Mouse (Mus musculus) gastrocnemius, postnatal 10 days (tissue): ENCODE data around the gene Tor2a. TPM values are rescaled to one million over a fixed set of nuclear protein-coding genes. Genes with fewer than 3 reads are reported as not detected.

Experiments used
- microRNA-seq, 2 experiments: library from miRNA; unstranded; fragments of <30 nt; microRNA quantifications; one replicate each; pipeline ENCODE4 v1.2.0; 2021
- total RNA-seq, 2 experiments: library from RNA; stranded (reverse); gene quantifications; 2 replicates each; pipeline ENCODE4 v1.2.3; 2021

The Tor2a gene
- total RNA-seq, 2 experiments from 2014 or later, result 12.7 to 13.7 TPM

Small RNA genes within 50 kb of the gene (microRNA-seq; reads per million reads assigned to microRNA genes)
- gene Mir2861 (0 reads per million in 2 experiments), gene Mir3960 (0 reads per million in 2 experiments)

Other genes with a start within 250 kb of the Tor2a start
- gene Fam102a, start 221.9 kb upstream of the Tor2a start, total RNA-seq, result 1 to 10 TPM; 5.5 to 8.6 TPM
- 10 to 100 TPM; 19.6 to 25.7 TPM for gene Dpm2, start 186.4 kb upstream of the Tor2a start, total RNA-seq
- gene Pip5kl1, start 182.4 kb upstream of the Tor2a start, total RNA-seq, result not detected
- gene 9430097D07Rik, start 181.6 kb upstream of the Tor2a start, total RNA-seq, result not detected
- 10 to 100 TPM; 31.7 to 42.6 TPM for gene St6galnac4, start 170.1 kb upstream of the Tor2a start, total RNA-seq
- 10 to 100 TPM; 59.7 to 66.0 TPM for gene St6galnac6, start 157.5 kb upstream of the Tor2a start, total RNA-seq
- 1,000 to 10,000 TPM; 1,275 to 1,593 TPM for gene Ak1, start 135.5 kb upstream of the Tor2a start, total RNA-seq
- 10 to 100 TPM; 49.5 to 54.7 TPM for gene Eng, start 110.6 kb upstream of the Tor2a start, total RNA-seq
- 10 to 100 TPM; 10.5 to 15.6 TPM for gene Fpgs, start 53.1 kb upstream of the Tor2a start, total RNA-seq
- 10 to 100 TPM; 29.5 to 35.2 TPM for gene Cdk9, start 44.2 kb upstream of the Tor2a start, total RNA-seq
- 10 to 100 TPM; 13.2 to 16.6 TPM for gene Sh2d3c, start 36.2 kb upstream of the Tor2a start, total RNA-seq
- gene 6330409D20Rik, start 16.2 kb upstream of the Tor2a start, total RNA-seq, result not detected
- gene Ttc16, start 18.4 kb downstream of the Tor2a start, total RNA-seq, result under 1 TPM in 1 of 2 experiments, not detected in 1; 0.11 TPM
- 1 to 10 TPM; 2.3 to 2.7 TPM for gene Ptrh1, start 18.6 kb downstream of the Tor2a start, total RNA-seq
- not detected for gene Cfap157, start 27.2 kb downstream of the Tor2a start, total RNA-seq
- gene Stxbp1, start 90.0 kb downstream of the Tor2a start, total RNA-seq, result 10 to 100 TPM; 10.5 to 18.5 TPM
- gene Fam129b, start 118.9 kb downstream of the Tor2a start, total RNA-seq, result 10 to 100 TPM; 16.5 to 22.5 TPM
- 100 to 1,000 TPM; 156 to 177 TPM for gene Rpl12, start 204.3 kb downstream of the Tor2a start, total RNA-seq
- 10 to 100 TPM in 1 of 2 experiments, 1 to 10 TPM in 1; 9.9 to 12.9 TPM for gene Lrsam1, start 204.4 kb downstream of the Tor2a start, total RNA-seq
- 1 to 10 TPM; 7.2 to 7.6 TPM for gene Slc2a8, start 224.8 kb downstream of the Tor2a start, total RNA-seq